Mouse (Mus musculus): ENCODE measurements around the gene Gm27029. TPM values are rescaled to one million over a fixed set of nuclear protein-coding genes. Genes with fewer than 3 reads are reported as not detected.
A peak's percentile ranks its signal among the peaks of the same experiment; 100 is the strongest.
"Not testable (repeated sequence)": the region's sequence is repeated elsewhere in the genome, so short reads cannot be mapped to it uniquely, and the experiment has no call there.

Gm27029 gene
- total and polyA plus RNA-seq, 2 experiments from 2014 or later: 2.2 to 6.4 TPM

GRCm38 (mm10) chr11:101395110-101395509 is 29.5 kb downstream of the Gm27029 start:
- 6% methylated on average over 8 of the region's 8 CpGs for WGBS
- Histone ChIP-seq H3K27me3 (ENCODE audit: insufficient read depth, low read length) (no peaks in the 10 kb centered on the region), H3K9me3 (ENCODE audit: low read length) (no peaks in the 10 kb centered on the region), H3K4me3 (ENCODE audit: low read length) (no peak overlapping the region), H3K4me1 (ENCODE audit: insufficient read depth, low read length) (no peaks in the 10 kb centered on the region), H3K27ac (no peak overlapping the region), H3K9ac (replicated peaks; ENCODE audit: low read length) (no peak overlapping the region), H3K4me2 (ENCODE audit: low read depth, low read length) (no peak overlapping the region), H3K36me3 (ENCODE audit: insufficient read depth, low read length) (no peaks in the 10 kb centered on the region)
- ATAC-seq (peak; percentile 78; the same call in 1 of the 2 replicates), DNase-seq (ENCODE audit: low spot score) (peak; percentile 89)
- TF ChIP-seq CTCF (IDR thresholded peaks at IDR 0.05; ENCODE audit: low read depth): peak; percentile 96

- no peaks in the 10 kb centered on the region for H3K27me3 ChIP-seq (ENCODE audit: insufficient read depth, low read length)
- no peak overlapping the region for H3K4me2 ChIP-seq (ENCODE audit: low read depth, low read length)
- no peak overlapping the region for H3K9ac ChIP-seq (replicated peaks; ENCODE audit: low read length)
- no peaks in the 10 kb centered on the region for H3K4me1 ChIP-seq (ENCODE audit: insufficient read depth, low read length)
- no peak for DNase-seq (ENCODE audit: low spot score)
- WGBS: 13% methylated on average over 4 of the region's 4 CpGs
- H3K36me3 ChIP-seq (ENCODE audit: insufficient read depth, low read length): no peaks in the 10 kb centered on the region
- TF ChIP-seq CTCF (IDR thresholded peaks at IDR 0.05; ENCODE audit: low read depth): no peak
- no peak overlapping the region for H3K4me3 ChIP-seq (ENCODE audit: low read length)
- H3K27ac ChIP-seq: no peak overlapping the region
- H3K9me3 ChIP-seq (ENCODE audit: low read length): no peaks in the 10 kb centered on the region
- no peak for ATAC-seq
Observed at GRCm38 (mm10) chr11:101381817-101382216, 42.8 kb downstream of the Gm27029 start.

GRCm38 (mm10) chr11:101378926-101379325 is 45.7 kb downstream of the Gm27029 start:
- WGBS: 81% methylated on average over 6 of the region's 6 CpGs
- Histone ChIP-seq H3K4me1 (ENCODE audit: insufficient read depth, low read length) (no peaks in the 10 kb centered on the region), H3K9ac (replicated peaks; ENCODE audit: low read length) (no peak overlapping the region), H3K4me2 (ENCODE audit: low read depth, low read length) (no peak overlapping the region), H3K9me3 (ENCODE audit: low read length) (no peaks in the 10 kb centered on the region), H3K27ac (no peak overlapping the region), H3K27me3 (ENCODE audit: insufficient read depth, low read length) (no peaks in the 10 kb centered on the region), H3K36me3 (ENCODE audit: insufficient read depth, low read length) (no peaks in the 10 kb centered on the region), H3K4me3 (ENCODE audit: low read length) (no peak overlapping the region)
- TF ChIP-seq CTCF (IDR thresholded peaks at IDR 0.05; ENCODE audit: low read depth): no peak
- ATAC-seq (no peak), DNase-seq (ENCODE audit: low spot score) (no peak)

GRCm38 (mm10) chr11:101378196-101378595 is 46.4 kb downstream of the Gm27029 start:
- H3K4me2 ChIP-seq (ENCODE audit: low read depth, low read length); H3K9ac ChIP-seq (replicated peaks; ENCODE audit: low read length); ATAC-seq; H3K4me3 ChIP-seq (ENCODE audit: low read length); DNase-seq (ENCODE audit: low spot score); H3K4me1 ChIP-seq (ENCODE audit: insufficient read depth, low read length); H3K27me3 ChIP-seq (ENCODE audit: insufficient read depth, low read length); H3K27ac ChIP-seq; H3K36me3 ChIP-seq (ENCODE audit: insufficient read depth, low read length); H3K9me3 ChIP-seq (ENCODE audit: low read length): not testable (repeated sequence)
- 95% methylated on average over 8 of the region's 8 CpGs for WGBS

GRCm38 (mm10) chr11:101374421-101374938 is 50.1 kb downstream of the Gm27029 start:
- Histone ChIP-seq H3K36me3 (ENCODE audit: insufficient read depth, low read length) (no peaks in the 10 kb centered on the region), H3K9ac (replicated peaks; ENCODE audit: low read length) (no peak overlapping the region), H3K4me3 (ENCODE audit: low read length) (no peak overlapping the region), H3K9me3 (ENCODE audit: low read length) (no peaks in the 10 kb centered on the region), H3K27me3 (ENCODE audit: insufficient read depth, low read length) (no peaks in the 10 kb centered on the region), H3K27ac (no peak overlapping the region), H3K4me1 (ENCODE audit: insufficient read depth, low read length) (no peaks in the 10 kb centered on the region), H3K4me2 (ENCODE audit: low read depth, low read length) (no peak overlapping the region)
- DNase-seq (ENCODE audit: low spot score) (no peak), ATAC-seq (no peak)
- 71% methylated on average over 7 of the region's 7 CpGs for WGBS
- no peak for TF ChIP-seq CTCF (IDR thresholded peaks at IDR 0.05; ENCODE audit: low read depth)

GRCm38 (mm10) chr11:101370141-101370540 is 54.5 kb downstream of the Gm27029 start:
- Histone ChIP-seq H3K9ac (replicated peaks; ENCODE audit: low read length) (no peak overlapping the region), H3K27me3 (ENCODE audit: insufficient read depth, low read length) (no peaks in the 10 kb centered on the region), H3K36me3 (ENCODE audit: insufficient read depth, low read length) (no peaks in the 10 kb centered on the region), H3K27ac (no peak overlapping the region), H3K4me1 (ENCODE audit: insufficient read depth, low read length) (no peaks in the 10 kb centered on the region), H3K4me3 (ENCODE audit: low read length) (no peak overlapping the region), H3K4me2 (ENCODE audit: low read depth, low read length) (no peak overlapping the region), H3K9me3 (ENCODE audit: low read length) (no peaks in the 10 kb centered on the region)
- 79% methylated on average over 5 of the region's 5 CpGs for WGBS
- TF ChIP-seq CTCF (IDR thresholded peaks at IDR 0.05; ENCODE audit: low read depth): no peak
- DNase-seq (ENCODE audit: low spot score): no peak
- no peak for ATAC-seq

GRCm38 (mm10) chr11:101367326-101367935 is 57.2 kb downstream of the Gm27029 start, which contains the start of gene G6pc:
G6pc (plus strand) TSS chr11:101367561.
- DNase-seq (ENCODE audit: low spot score) (no peak), ATAC-seq (no peak)
- no peaks in the 10 kb centered on the region for H3K4me1 ChIP-seq (ENCODE audit: insufficient read depth, low read length)
- H3K9me3 ChIP-seq (ENCODE audit: low read length): no peaks in the 10 kb centered on the region
- no peak within 1 kb of the TSS for H3K9ac ChIP-seq (replicated peaks; ENCODE audit: low read length)
- no peak for TF ChIP-seq CTCF (IDR thresholded peaks at IDR 0.05; ENCODE audit: low read depth)
- H3K27me3 ChIP-seq (ENCODE audit: insufficient read depth, low read length): no peaks in the 10 kb centered on the region
- H3K4me2 ChIP-seq (ENCODE audit: low read depth, low read length): no peak within 1 kb of the TSS
- H3K36me3 ChIP-seq (ENCODE audit: insufficient read depth, low read length): no peaks in the 10 kb centered on the region
- no peak within 1 kb of the TSS for H3K4me3 ChIP-seq (ENCODE audit: low read length)
- WGBS: 88% methylated on average over 8 of the region's 8 CpGs
- no peak within 1 kb of the TSS for H3K27ac ChIP-seq

Data from hindbrain, postnatal 0 days (tissue).